Mouse (Mus musculus) inflammation-experienced regulatory T-cells, adult 6 months (primary cell): ENCODE data around the gene Apon. TPM values are rescaled to one million over a fixed set of nuclear protein-coding genes. Genes with fewer than 3 reads are reported as not detected.
"Not testable (repeated sequence)": the region's sequence is repeated elsewhere in the genome, so short reads cannot be mapped to it uniquely, and the experiment has no call there.

ENCODE experiments used
- ATAC-seq: one replicate; pipeline ENCODE4 v1.8.0; 2017
- polyA plus RNA-seq, 3 experiments: library from polyadenylated mRNA; unstranded; fragments of 100-300 nt; shearing (Covaris generic); gene quantifications; one replicate each; pipeline ENCODE4 v1.2.1; 2017

The Apon gene
- polyA plus RNA-seq, result under 1 TPM in 1 of 3 experiments, not detected in 2; 0.34 TPM

DNA sequence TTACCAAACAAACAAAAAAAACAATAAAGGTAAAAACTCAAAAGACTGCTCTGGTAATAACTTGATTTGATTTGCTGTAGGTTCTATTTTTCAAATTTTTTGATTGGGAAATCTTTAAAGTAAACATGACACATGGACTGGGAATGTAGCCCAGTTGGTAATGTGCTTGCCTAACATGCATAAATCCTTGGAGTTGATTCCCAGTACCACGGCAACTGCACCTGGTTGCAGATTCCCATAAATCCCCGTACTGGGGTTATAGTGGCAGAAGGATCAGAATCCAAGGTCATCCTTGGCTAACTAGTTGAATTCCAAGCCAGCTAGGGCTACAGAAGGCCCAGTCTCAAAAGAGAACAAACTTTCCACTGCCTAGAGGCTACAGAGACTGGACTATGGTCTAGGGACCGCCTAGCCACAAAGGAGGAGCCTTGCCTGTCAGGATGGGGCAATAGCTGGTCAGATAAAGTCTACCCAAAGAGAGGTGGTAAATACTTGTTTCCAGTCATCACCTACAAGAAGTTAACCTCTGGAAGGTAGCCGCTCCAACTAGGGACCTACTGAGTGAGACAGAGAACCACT is at the start of gene Apon:
Gene Apon (plus strand): TSS at position 420 of the 579 bp plus-strand sequence.
- ATAC-seq, result no peak

DNA sequence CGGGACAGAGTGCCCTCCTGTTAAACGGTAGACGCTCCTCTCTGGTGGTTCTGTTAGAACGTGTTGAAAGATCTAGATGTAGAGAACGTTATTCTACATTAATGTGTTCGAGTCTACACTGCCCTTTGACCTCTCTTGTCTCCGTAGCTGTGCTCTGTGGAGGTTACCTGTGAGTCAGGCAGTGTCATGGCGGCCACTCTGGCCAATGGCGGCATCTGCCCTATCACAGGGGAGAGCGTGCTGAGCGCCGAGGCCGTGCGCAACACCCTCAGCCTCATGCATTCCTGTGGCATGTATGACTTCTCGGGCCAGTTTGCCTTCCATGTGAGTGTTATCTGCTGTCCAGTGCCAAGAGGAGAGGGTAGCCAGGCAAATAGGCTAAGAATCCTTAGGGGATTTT is 49.0 kb upstream of the Apon start:
- ATAC-seq, result no peak

DNA sequence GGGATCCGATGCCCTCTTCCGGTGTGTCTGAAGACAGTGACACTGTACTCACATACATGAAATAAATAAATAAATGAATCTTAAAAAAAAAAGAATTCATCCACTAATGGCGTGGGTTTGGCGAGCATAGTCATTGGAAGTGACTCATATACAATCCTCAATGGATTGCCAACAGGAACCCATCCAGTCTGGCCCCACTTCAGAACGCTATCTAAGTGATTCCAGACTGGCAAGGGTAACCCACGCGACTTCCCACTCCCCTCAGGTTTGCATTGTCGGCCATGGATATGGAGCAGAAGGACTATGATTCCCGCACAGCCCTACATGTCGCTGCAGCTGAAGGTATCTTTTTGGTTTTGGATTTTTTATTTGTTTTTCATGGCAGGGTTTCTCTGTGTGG is 45.6 kb upstream of the Apon start:
- ATAC-seq, result no peak

DNA sequence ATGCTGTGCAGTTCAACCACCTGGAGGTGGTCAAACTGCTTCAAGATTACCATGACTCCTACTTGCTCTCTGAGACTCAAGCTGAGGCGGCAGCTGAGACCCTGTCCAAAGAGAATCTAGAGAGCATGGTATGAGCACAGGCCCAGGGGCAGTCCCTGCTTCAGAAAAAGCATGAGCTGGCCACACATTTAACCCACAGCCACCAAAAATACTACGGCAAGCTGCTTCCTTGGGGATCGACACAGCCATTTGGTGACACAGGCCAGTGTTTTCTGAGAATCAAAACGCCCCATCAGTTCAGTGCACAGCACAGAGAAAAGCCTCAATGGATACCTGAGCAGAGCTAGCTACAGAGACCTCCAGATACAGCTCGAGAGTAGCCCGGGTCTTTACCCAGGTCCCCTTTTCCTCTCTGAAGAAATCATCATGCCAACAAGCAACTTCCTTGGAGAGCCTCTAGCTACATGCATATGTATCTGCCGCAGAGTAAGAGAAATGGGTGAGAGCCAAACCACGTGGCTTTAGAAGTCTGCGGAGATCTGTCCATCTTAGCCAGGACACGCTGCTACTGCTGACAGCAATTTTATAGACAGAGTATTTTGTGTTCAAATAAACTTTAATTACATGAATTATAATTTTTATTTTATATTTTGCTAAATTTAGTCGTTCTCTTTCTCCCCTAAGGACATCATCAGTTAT is 44.4 kb upstream of the Apon start:
- ATAC-seq, result no peak

DNA sequence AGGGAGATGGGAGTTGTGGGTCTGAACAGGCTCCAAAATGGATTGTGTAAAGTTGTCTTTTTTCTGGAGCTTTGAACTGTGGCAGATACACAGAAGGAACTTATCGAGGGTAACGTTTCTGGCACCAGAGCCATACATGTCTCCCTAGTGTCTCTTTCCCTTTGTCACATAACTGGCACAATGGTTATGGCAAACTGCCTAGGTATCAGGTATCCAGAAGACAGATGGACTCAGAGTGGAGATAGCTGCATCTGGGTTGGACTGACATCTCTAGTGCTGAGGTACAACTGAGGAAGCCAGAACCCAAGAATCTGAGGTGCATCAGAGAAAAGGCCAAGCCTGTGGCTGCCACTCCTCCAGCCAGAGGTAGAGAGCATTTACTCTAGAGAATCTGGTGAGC is 43.8 kb upstream of the Apon start:
- ATAC-seq, result no peak

DNA sequence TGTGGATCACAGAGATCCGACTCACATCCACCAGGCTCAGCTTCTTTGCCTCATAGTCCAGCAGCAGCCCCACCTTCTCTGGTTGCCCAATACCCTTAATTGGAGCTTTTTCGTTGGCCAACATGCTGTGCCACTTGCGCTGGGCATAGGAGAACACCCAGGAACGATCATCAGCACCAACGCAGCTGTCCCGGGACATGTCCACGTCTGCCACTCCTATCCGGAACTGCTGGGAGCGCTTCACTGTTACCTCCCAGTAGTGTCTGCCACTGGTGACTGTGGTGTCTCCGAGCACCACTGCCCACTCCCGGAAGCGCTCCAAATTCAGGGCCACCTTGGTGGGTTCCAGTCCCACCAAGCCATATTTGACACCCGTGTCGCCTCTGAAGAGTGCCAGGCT is 42.9 kb upstream of the Apon start:
- no peak for ATAC-seq

DNA sequence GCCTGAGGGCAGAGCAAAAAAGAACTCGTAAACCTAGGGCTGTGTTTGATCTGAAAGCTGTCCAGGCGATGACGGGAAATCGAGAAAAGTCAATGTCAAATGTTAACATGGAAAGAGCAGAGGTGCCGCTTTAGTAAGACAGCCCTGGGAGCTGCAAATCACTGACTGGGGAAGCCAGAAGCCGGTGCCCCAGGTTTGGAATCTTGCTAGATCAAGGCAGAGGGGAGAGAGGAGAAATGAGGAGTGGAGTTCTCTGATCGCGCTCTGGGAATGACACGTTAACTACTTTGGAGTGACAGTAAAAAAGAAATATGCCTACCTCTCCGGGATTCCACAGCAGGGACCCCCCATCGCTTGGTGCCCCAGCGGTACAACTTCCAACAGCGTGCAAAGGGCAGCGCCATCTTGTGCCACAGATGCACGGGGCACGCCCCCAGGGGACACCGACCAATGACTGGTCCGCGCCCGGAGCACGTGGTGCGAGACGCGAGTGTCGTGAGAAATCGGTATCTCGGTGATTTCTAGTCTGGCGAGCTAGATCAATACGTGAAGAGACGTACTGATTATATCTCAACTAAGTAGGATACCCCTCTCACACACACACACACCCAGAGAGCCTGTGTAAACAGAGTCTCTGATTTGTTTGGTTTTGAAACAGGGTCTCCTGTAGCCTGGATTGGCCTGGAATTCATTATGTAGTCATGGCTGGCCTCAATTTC is 42.3 kb upstream of the Apon start, which contains the start of gene Spryd4:
Gene Spryd4 (minus strand): TSS at position 418 of the 719 bp plus-strand sequence.
- peak; percentile 92 for ATAC-seq

DNA sequence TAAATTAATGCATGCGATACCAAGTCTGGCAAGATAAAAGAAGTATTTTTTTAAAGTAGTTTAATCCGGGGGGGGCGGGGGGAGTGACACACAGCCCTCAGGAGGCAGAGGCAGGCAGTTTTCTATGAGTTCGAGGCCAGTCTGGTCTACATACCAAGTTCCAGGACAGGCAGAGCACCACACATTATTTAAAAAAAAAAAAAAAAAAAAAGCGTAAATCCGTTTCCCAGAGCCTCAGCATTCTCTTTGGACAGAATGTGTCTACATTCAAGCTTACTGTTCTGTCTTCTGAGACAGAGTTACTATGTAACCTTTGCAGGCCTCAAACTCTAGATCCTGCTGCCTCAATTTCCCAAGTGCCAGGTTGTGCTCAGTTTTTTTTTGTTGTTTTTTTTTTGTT is 41.7 kb upstream of the Apon start:
- ATAC-seq, result no peak

DNA sequence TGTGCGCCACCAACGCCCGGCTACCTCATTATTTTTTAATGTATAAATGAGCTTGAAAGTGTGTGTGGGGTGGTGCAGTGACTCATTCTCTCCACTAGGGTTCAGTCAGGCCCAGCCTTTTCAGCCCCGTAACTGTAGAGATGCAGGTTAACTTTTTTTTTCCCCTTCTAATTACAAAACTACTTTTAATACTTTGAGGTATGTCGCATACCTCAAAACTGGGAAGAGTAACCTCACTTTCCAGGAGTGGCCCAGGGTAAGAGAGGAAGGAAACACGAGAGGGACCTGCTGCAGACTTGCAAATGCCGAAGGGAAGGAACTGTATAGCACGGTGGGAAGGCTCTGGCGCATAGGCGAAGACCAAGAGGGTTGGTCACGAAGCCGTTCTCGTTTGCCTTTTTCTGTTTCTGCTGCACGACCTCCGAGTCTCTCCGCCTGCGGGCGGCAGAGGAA is 41.0 kb upstream of the Apon start:
- ATAC-seq, result peak; percentile 80

DNA sequence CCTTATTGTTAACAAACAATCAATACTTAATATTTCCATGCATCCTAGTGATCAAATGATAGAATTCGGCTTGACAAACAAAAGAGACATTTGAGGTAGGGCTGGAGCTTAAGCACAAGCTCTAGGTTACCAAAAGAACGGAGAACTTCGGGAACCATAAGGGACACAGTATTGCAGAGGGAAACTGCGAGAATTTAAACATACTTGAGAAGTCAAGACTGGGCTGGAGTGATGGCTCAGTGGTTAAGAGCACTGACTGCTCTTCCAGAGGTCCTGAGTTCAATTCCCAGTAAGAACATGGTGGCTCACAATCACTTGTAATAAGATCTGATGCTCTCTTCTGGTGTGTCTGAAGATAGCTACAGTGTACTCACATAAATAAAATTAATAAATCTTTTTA is 39.8 kb upstream of the Apon start:
- ATAC-seq, result not testable (repeated sequence)

DNA sequence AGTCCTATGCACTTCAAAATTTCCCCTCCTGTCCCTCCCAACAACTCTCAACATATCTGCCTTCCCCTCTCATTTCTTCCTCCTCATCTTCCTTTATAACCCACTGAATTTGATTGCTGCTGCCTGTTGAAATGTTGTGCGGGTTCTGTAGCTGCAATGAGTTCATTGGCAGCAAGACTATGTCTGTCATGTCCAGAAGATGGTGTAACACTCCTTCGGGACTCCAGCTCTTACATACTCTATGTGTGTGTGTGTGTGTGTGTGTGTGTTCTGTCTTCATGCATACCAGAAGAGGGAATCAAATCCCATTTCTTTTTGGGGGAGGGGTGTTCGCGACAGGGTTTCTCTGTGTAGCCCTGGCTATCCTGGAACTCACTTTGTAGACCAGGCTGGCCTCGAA is 38.9 kb upstream of the Apon start:
- ATAC-seq, result no peak

DNA sequence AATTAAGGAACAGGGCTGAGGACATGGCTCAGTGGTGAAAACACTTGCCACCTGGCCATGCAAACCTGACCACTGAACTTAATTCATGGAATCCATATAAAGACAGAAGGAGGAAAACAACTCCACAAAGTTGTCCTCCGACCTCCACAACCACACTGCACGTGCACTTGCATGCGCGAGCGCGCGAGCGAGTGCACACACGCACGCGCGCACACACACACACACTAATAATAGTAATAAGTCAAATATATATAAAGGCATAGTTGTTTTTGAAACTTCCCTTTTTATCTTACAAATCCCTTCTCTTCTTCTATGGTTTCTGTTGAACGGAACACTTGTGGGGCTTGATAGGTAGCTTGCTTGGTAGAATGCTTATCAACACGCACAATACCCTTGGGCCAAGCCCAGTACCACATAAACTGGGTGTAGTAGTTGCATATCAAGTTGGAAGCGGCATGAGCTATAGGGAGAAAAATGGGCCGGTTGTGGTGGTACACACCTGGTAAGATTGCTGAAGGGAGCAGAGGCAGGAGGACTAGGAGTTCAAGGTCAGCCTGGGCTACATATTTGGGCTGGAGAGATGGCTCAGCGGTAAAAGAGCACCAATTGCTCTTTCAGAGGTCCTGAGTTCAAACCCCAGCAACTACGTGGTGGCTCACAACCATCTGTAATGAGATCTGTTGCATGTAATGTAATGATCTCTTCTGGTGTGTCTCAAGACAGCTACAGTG is 35.3 kb upstream of the Apon start:
- no peak for ATAC-seq

DNA sequence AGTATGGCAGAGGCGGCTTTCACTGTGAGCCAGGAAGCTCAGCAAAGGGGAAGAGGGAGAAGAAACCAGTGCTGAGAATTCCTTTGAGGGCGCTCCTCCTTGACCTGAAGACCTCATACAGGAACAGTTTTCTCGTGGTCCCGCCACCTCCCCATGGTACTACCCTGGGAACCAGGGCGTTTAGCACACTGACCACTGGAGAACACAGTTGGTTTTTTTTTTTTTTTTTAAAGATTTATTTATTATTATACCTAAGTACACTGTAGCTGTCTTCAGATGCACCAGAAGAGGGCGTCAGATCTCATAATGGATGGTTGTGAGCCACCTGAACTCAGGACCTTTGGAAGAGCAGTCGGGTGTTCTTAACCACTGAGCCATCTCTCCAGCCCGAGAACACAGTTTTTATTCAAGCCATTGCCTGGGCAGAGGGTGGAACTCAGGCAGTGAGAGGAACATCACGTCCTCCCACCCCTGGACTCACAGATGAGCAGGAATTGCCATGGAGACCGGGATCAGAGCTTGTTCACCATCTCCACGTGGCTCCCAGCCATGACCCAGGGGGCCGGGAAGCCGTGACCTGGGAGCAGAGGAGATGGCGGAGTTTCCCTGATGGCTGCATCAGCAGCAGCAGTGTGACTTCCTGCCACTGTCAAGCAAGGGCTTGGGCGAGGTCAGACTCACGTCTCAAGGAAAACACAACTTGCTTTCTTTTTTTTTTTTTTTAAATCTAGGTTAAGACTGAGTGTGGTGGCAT is 32.2 kb upstream of the Apon start:
- ATAC-seq, result peak; percentile 74

DNA sequence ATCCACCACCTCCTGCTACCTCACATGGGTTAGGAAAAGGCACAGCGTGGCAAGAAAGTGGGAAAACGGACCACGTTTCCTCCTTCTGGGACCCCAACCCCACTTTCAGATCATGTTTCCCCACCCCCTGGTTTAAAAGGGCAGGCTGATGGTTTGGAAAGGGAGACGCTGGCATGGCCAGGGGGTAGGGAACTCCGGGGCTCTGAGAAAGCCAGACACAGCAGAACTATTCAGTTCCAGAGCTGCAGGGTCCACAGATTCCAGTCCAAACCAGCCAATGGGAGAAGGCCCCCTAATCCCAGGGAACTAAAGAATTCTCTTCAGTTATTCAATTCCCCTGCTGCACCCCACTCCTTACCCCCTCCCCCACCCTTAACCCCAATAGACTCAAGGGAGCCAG is 28.8 kb upstream of the Apon start:
- ATAC-seq, result no peak

DNA sequence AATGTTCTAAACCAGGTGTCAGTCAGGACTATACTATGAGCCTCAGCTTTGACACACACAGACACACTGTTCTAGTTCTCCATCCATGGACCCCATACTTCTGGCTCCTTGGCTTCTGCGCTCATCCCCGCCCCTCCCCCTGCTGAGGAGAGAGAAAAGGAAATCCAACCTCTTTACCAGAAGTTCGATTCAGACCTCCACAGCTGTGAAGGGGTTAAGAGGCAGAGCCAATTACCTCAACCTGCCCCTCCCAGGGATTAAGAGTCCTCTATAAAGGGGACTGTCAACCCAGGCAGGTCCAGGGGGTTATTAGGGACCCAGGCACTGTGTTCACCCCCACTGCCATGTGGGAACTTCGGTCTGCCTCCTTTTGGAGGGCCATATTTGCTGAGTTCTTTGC is 28.4 kb upstream of the Apon start, which contains the start of gene Mip:
Gene Mip (plus strand): TSS at position 301 of the 400 bp plus-strand sequence.
- ATAC-seq, result no peak

DNA sequence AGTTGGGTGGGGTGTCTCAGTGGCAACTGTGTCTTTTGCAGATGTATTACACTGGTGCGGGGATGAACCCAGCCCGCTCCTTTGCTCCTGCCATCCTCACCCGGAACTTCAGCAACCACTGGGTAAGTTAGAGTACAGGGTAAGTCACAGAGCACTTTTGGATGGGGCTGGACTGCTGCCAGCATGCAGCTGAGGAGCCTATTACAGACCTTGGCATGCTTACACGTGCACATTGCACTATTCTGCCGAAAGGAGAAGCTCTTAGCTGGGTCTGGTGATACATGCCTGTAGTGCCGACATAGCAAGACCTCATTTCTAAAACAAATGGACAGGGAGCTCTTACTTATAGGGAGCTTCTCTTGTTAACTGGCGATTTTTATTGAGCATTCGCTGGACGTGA is 26.3 kb upstream of the Apon start:
- no peak for ATAC-seq

DNA sequence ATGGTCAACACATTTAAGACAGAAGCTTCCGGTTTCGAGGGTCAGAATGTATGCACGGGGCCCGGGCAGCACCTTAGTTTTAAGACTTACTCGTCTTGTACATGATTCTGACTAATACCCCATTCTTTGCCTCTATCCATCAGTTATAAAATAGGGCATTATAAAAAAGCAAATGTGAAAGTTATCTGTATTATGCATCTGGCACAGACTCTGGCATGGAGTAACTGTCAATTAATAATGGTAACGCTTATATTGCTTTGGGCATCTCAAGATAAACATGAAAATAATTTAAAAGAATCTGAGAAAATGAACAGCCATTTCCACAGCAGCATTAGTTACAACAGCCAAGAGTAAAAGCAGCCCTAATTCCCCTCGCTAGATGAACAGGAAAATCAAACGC is 25.9 kb upstream of the Apon start:
- no peak for ATAC-seq

DNA sequence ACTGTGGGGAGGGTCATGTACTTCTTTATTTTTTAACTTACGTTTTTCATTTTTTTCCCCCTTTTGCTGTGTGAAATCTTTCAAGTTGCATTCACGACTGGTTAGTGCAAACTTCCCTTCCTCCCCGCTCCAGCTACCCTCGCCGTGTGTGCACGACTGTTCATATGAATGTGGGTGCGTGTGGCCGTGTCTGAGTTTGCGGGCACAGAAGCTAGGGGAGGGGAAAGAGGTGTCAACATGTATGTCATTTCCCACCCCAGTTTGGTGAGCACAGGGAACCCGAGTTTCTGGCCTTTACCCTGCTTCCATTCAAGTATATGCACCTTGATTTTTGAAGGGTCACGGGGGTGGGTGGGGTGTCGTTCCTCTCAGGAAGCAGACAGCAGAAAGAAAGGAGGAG is 23.3 kb upstream of the Apon start:
- no peak for ATAC-seq

DNA sequence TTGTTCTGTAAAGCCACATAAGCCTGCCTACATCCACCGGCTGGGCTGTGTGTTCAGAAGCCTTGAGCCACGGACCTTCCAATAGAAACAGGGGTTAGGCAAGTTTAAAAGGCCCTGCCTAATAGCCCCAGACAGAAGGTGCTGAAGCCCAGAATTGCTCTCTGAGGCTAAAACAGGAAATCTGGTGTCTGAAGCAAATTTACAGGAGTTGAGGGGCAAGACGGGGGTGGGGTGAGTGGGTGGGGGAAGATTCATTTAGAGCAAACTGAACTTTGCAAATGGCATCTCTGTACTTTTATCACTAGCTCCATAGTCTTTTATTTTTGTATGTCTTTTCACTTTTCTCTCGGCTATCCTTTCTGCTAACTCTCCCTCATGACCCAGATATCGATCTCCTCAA is 22.8 kb upstream of the Apon start:
- no peak for ATAC-seq

DNA sequence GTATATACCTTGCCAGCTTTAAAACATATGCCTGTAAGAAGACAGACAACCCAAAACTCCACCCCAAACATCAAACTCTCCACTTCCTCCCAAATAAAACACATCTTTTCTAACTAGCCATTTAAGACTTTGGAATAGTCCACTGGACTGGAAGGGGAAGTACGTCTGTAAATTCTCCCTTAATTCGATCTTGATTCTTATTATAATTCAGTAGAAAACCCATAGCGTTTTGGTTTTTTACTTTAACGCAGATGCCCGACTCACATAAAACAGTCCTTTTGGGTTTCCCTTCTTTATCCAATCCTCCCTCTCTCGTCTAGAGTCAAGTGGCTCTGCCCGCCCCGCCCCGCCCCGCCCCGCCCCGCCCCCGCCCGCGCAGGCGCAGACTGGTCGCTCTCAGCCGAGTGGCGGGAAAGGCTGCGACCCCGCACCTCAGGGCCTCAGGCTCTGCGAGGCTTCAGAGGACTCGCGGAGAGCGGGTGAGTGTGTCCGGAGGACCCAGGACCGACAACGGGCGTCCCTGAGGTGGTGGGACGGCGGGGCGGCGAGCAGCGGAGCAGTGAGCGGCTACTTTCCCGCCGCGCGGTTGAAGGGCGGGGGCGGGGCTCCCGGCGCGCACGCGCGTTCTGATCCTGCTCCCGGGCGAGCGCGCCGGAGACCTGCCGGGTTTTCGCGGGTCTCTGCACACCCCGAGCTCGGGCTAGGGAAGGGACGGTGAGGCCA is 22.0 kb upstream of the Apon start, which contains the start of gene Timeless:
Gene Timeless (plus strand): TSS at position 369 of the 723 bp plus-strand sequence.
- ATAC-seq, result peak; percentile 75

DNA sequence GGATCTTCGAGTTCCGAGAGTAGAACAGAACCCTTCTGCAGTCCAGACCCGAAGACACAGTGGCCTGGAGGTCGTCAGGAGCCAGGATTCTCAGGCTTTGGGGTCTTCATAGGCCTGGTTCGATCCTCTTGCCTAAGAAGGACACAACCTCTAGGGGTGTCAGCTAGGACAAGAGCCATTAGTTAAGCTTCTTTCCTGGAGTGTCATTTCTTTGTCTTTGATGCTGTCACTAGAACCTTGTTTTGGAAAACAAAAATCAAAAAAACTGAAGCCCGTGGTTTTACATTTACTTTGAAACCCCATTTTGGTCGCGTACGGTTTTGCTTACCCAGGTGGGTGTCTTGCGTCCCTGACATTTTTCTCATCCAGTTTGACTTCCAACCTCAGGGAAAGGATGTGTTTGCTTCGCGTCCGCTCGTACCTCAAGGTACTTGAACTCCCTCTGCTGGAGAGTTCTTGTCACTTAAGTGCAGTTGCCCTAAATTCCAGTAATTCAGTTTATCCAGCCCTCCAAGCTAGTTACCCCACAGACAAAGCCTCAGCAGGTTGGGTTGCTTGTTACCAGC is 21.4 kb upstream of the Apon start:
- ATAC-seq, result peak; percentile 39
